Mouse (Mus musculus) 416B (cell line): ENCODE results near the gene Gm6803.
"Not testable (repeated sequence)": the region's sequence is repeated elsewhere in the genome, so short reads cannot be mapped to it uniquely, and the experiment has no call there.

Source experiments
- DNase-seq: peaks from one replicate; pipeline ENCODE4 v3.0.0; 2011; ENCODE audit warnings: low read depth

The Gm6803 gene

DNA sequence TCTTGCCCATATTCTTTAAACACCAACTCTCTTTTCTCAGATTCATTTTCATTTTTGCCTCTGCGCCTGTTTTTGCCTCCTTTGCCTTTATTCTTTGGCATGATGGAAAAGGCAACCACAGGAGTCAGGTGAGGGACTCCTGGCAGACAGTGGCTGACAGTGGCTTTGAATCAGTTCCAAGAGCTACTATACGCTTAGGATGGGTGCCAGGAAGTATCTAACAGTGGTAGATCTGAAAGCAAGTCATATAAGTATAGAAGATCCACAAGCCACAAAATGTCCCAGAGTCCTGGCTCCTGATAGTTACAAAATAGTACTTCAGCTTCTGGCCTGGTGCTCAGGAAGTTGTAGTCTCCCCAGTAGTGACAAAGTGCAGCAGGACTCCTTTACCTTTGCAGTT is at the start of gene Gm6803:
Gm6803 (minus strand) TSS at position 101 of the 400 bp plus-strand sequence.
- DNase-seq, result not testable (repeated sequence)

GRCm38 (mm10) chr12:88045226-88045625 is 26.7 kb upstream of the Gm6803 start:
- not testable (repeated sequence) for DNase-seq

- not testable (repeated sequence) for DNase-seq
Observed at GRCm38 (mm10) chr12:88039703-88040102, 21.1 kb upstream of the Gm6803 start.

DNA sequence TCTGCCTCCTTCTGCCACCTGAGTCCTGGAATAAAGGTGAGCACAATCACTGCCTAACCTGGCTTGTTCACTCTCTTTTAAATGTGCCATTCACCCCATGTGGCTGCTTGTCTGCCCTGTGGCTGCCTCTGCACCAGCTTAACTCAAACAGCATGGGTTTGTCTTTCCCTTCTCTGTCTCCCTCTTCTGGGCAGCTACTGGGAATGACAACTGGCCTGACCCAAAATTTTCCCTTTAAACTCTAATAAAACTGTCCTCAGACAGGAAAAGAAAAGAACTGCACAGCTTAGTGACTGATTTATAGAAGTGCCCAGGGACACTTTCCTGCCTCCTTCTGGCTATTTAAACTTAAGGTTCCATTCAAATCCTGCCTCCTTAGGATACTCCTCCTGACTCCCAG is 20.5 kb upstream of the Gm6803 start:
- DNase-seq, result not testable (repeated sequence)

GRCm38 (mm10) chr12:88032250-88032649 is 13.7 kb upstream of the Gm6803 start:
- not testable (repeated sequence) for DNase-seq

- not testable (repeated sequence) for DNase-seq
Observed at GRCm38 (mm10) chr12:88026704-88027103, 8.1 kb upstream of the Gm6803 start, which contains the start of gene Gm2056. Gm2056 (plus strand) TSS chr12:88027004.

- not testable (repeated sequence) for DNase-seq
Observed at GRCm38 (mm10) chr12:88011548-88011947, 7.0 kb downstream of the Gm6803 start, which contains the start of gene Gm2075. Gm2075 (plus strand) TSS chr12:88011848.

GRCm38 (mm10) chr12:88004118-88004517 is 14.5 kb downstream of the Gm6803 start:
- not testable (repeated sequence) for DNase-seq

DNA sequence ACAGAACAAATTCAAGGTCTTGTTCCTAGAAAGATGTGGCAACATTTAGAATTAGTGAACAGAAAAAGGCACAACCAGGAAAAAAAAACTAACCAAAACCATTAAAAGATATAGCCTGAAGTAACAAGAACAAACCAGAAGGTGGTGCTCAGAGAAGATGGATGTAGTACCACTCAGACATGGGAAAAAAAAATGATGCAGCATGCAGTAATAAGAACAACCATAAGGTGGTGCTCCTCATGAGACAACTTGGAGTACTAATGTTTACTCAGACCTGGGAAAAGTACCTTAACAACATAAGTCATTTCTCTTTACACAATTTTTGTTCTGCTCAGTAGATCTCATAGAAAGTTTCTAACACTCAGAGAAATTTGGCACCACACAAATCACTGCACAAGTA is 34.6 kb downstream of the Gm6803 start:
- peak; percentile 6 for DNase-seq
